Comparison of ENCODE assay signal across 8 mouse cellular contexts in genomic region chr1:94469834-94470233, GRCm38 (mm10).
DNase-seq lines count a peak whose midpoint lies in the region; ATAC-seq and TF ChIP-seq lines count a peak whose summit lies in the region.
"Not testable (repeated sequence)": the region's sequence is repeated elsewhere in the genome, so short reads cannot be mapped to it uniquely, and the experiment has no call there.

No protein-coding gene starts in this region.

- H3K4me1 ChIP-seq in embryonic facial prominence, embryonic 14.5 days (ENCODE audit: control insufficient read depth, insufficient read depth, low read length); heart, adult 2 months (ENCODE audit: control insufficient read depth, insufficient read depth, low read length); hindbrain, postnatal 0 days (ENCODE audit: insufficient read depth, low read length); liver, embryonic 16.5 days (ENCODE audit: control insufficient read depth, low read depth, low read length); midbrain, postnatal 0 days (ENCODE audit: insufficient read depth, low read length): not testable (repeated sequence)

- not testable (repeated sequence) for TF ChIP-seq POLR2A in heart, adult 2 months (IDR thresholded peaks at IDR 0.05; ENCODE audit: insufficient read depth, low read depth, low read length)

- not testable (repeated sequence) for TF ChIP-seq EP300 in heart, adult 2 months (IDR thresholded peaks at IDR 0.05; ENCODE audit: insufficient read depth, low read depth, low read length)

- not testable (repeated sequence) for H3K4me3 ChIP-seq in embryonic facial prominence, embryonic 14.5 days (ENCODE audit: low read depth, low read length); heart, adult 2 months; hindbrain, postnatal 0 days (ENCODE audit: low read length); liver, embryonic 16.5 days (ENCODE audit: low read depth, low read length); midbrain, postnatal 0 days (ENCODE audit: low read depth, low read length)

- intact Hi-C loops in heart, adult 2 months (cut with DNase I) = not testable (repeated sequence)

- peak; percentile 93 for ATAC-seq in embryonic facial prominence, embryonic 14.5 days (ENCODE audit: low read depth)
- peak; percentile 98 for ATAC-seq in hindbrain, postnatal 0 days
- ATAC-seq in liver, embryonic 16.5 days (ENCODE audit: low read depth) = peak; percentile 100
- ATAC-seq in midbrain, postnatal 0 days (ENCODE audit: low FRiP score) = peak; percentile 92

- peak; percentile 53 for DNase-seq in adrenal gland, adult 2 months
- not testable (repeated sequence) for DNase-seq in embryonic facial prominence, embryonic 14.5 days (ENCODE audit: low spot score); hindbrain, postnatal 0 days (ENCODE audit: low spot score); midbrain, postnatal 0 days (ENCODE audit: low spot score)
- peak; percentile 40 to 60 for DNase-seq in heart, adult 2 months
- DNase-seq in layer of hippocampus, adult 9-11 months = peak; percentile 31
- DNase-seq in thymus, adult 18-20 months = peak; percentile 2 to 11

- not testable (repeated sequence) for H3K79me2 ChIP-seq in heart, adult 2 months (replicated peaks; ENCODE audit: control insufficient read depth, insufficient read depth, low read length)

- WGBS in embryonic facial prominence, embryonic 14.5 days = 95% methylated on average over 18 of the region's 18 CpGs
- WGBS in heart, adult 2 months = 93% methylated on average over 18 of the region's 18 CpGs
- 97% methylated on average over 18 of the region's 18 CpGs for WGBS in hindbrain, postnatal 0 days
- 77% methylated on average over 18 of the region's 18 CpGs for WGBS in liver, embryonic 16.5 days (ENCODE audit: insufficient replicate concordance)
- 96% methylated on average over 18 of the region's 18 CpGs for WGBS in midbrain, postnatal 0 days

- H3K9ac ChIP-seq in embryonic facial prominence, embryonic 14.5 days (ENCODE audit: low read depth, low read length); heart, adult 2 months (ENCODE audit: low read depth, low read length); hindbrain, postnatal 0 days (replicated peaks; ENCODE audit: low read length); liver, embryonic 16.5 days (ENCODE audit: low read depth, low read length); midbrain, postnatal 0 days (replicated peaks; ENCODE audit: low read length, poor library complexity, severe bottlenecking): not testable (repeated sequence)

- H3K4me2 ChIP-seq in embryonic facial prominence, embryonic 14.5 days (ENCODE audit: low read depth, low read length); hindbrain, postnatal 0 days (ENCODE audit: low read depth, low read length); liver, embryonic 16.5 days (ENCODE audit: low read depth, low read length); midbrain, postnatal 0 days (ENCODE audit: low read depth, low read length, poor library complexity, severe bottlenecking): not testable (repeated sequence)

- H3K9me3 ChIP-seq in embryonic facial prominence, embryonic 14.5 days (ENCODE audit: control insufficient read depth, low read length); hindbrain, postnatal 0 days (ENCODE audit: low read length); liver, embryonic 16.5 days (replicated peaks; ENCODE audit: control insufficient read depth, low read length); midbrain, postnatal 0 days (ENCODE audit: low read length): not testable (repeated sequence)

- H3K27ac ChIP-seq in embryonic facial prominence, embryonic 14.5 days (replicated peaks; ENCODE audit: low read depth, low read length); heart, adult 2 months; hindbrain, postnatal 0 days; liver, embryonic 16.5 days (ENCODE audit: low read length); midbrain, postnatal 0 days (ENCODE audit: low read depth, low read length): not testable (repeated sequence)

- H3K36me3 ChIP-seq in embryonic facial prominence, embryonic 14.5 days (ENCODE audit: control insufficient read depth, insufficient read depth, low read length); heart, adult 2 months (ENCODE audit: control insufficient read depth, insufficient read depth, low read length); hindbrain, postnatal 0 days (ENCODE audit: insufficient read depth, low read length); liver, embryonic 16.5 days (ENCODE audit: control insufficient read depth, insufficient read depth); midbrain, postnatal 0 days (ENCODE audit: insufficient read depth, low read length): not testable (repeated sequence)

- not testable (repeated sequence) for TF ChIP-seq CTCF in heart, adult 2 months (IDR thresholded peaks at IDR 0.05); hindbrain, postnatal 0 days (IDR thresholded peaks at IDR 0.05; ENCODE audit: low read depth); midbrain, postnatal 0 days (IDR thresholded peaks at IDR 0.05)

- not testable (repeated sequence) for H3K27me3 ChIP-seq in embryonic facial prominence, embryonic 14.5 days (replicated peaks; ENCODE audit: control insufficient read depth, insufficient read depth, low read length); heart, adult 2 months (ENCODE audit: control insufficient read depth, insufficient read depth, low read length); hindbrain, postnatal 0 days (ENCODE audit: insufficient read depth, low read length); liver, embryonic 16.5 days (ENCODE audit: control insufficient read depth, insufficient read depth, low read depth, low read length); midbrain, postnatal 0 days (ENCODE audit: insufficient read depth, low read length)
